Mouse (Mus musculus): Measurements from ENCODE around the gene Rcvrn. TPM values are rescaled to one million over a fixed set of nuclear protein-coding genes. Genes with fewer than 3 reads are reported as not detected.

Gene Rcvrn
- polyA plus RNA-seq, 1 experiment: not detected

GRCm38 (mm10) chr11:67667531-67668332 is 27.4 kb upstream of the Rcvrn start:
- Histone ChIP-seq H3K4me1 (ENCODE audit: control insufficient read depth, insufficient read depth, low read length) (no peaks in the 10 kb centered on the region), H3K4me3 (ENCODE audit: insufficient read depth, low read length) (no peak overlapping the region), H3K27ac (ENCODE audit: insufficient read depth, low read depth, low read length) (no peak overlapping the region)
- no peak for TF ChIP-seq POLR2A (IDR thresholded peaks at IDR 0.05; ENCODE audit: borderline replicate concordance, low read depth, low read length)
- no peak for TF ChIP-seq CTCF (IDR thresholded peaks at IDR 0.05; ENCODE audit: low read depth, low read length)

GRCm38 (mm10) chr11:67668460-67669007 is 26.6 kb upstream of the Rcvrn start:
- TF ChIP-seq POLR2A (IDR thresholded peaks at IDR 0.05; ENCODE audit: borderline replicate concordance, low read depth, low read length) (no peak), CTCF (IDR thresholded peaks at IDR 0.05; ENCODE audit: low read depth, low read length) (no peak)
- no peak overlapping the region for H3K4me3 ChIP-seq (ENCODE audit: insufficient read depth, low read length)
- no peaks in the 10 kb centered on the region for H3K4me1 ChIP-seq (ENCODE audit: control insufficient read depth, insufficient read depth, low read length)
- no peak overlapping the region for H3K27ac ChIP-seq (ENCODE audit: insufficient read depth, low read depth, low read length)

DNA sequence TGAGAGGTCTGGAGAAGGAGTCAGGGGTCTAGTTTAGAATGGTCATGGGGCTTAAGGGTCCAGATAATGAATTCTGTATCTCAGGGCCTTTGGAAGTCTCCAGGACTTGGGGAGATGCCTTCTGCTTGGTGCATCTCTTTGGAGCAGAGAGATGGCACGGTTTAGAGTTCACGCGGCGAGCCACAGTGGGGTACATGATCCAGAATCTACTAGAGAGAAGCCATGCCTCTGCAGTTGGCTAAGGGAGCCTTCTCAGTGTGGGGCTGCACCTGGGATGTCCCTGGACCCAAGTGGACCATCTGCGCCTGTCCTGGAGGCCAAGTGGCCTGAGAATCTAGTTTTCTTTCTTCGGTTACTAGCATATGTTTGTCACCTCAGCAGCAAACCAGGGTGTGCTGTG is 25.1 kb upstream of the Rcvrn start:
- H3K4me1 ChIP-seq (ENCODE audit: control insufficient read depth, insufficient read depth, low read length): peaks cover 4% of the 10 kb centered on the region
- TF ChIP-seq CTCF (IDR thresholded peaks at IDR 0.05; ENCODE audit: low read depth, low read length) (no peak), POLR2A (IDR thresholded peaks at IDR 0.05; ENCODE audit: borderline replicate concordance, low read depth, low read length) (no peak)
- no peak overlapping the region for H3K4me3 ChIP-seq (ENCODE audit: insufficient read depth, low read length)
- no peak overlapping the region for H3K27ac ChIP-seq (ENCODE audit: insufficient read depth, low read depth, low read length)

DNA sequence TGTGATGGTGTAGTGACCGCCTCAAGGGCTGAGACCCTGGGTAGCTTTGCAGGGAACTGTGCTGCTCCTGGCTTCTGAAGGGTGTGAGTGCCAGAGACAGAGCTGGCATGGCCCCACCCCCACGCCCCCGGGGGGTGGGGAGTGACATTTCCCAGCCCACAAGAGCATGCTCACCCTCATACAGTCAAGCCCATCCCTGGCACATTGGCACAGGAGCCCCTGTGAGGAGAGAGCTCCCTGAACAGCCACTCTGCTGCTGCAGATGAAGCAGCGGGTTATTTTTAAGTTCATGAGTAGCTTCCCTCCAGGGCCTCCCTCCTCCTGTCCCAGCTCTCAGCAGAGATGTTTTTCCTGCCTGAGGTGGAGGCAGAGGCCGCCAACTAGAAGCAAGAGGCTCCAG is 23.0 kb upstream of the Rcvrn start:
- TF ChIP-seq POLR2A (IDR thresholded peaks at IDR 0.05; ENCODE audit: borderline replicate concordance, low read depth, low read length) (no peak), CTCF (IDR thresholded peaks at IDR 0.05; ENCODE audit: low read depth, low read length) (no peak)
- H3K27ac ChIP-seq (ENCODE audit: insufficient read depth, low read depth, low read length): no peak overlapping the region
- H3K4me3 ChIP-seq (ENCODE audit: insufficient read depth, low read length): no peak overlapping the region
- H3K4me1 ChIP-seq (ENCODE audit: control insufficient read depth, insufficient read depth, low read length): peaks cover 13% of the 10 kb centered on the region

- H3K27ac ChIP-seq (ENCODE audit: insufficient read depth, low read depth, low read length): peak overlapping the region; percentile 33
These were observed 19.3 kb upstream of the Rcvrn start for GRCm38 (mm10) chr11:67675562-67676540.

GRCm38 (mm10) chr11:67679300-67679699 is 15.8 kb upstream of the Rcvrn start:
- Histone ChIP-seq H3K4me1 (ENCODE audit: control insufficient read depth, insufficient read depth, low read length) (peaks cover 13% of the 10 kb centered on the region), H3K4me3 (ENCODE audit: insufficient read depth, low read length) (no peak overlapping the region), H3K27ac (ENCODE audit: insufficient read depth, low read depth, low read length) (no peak overlapping the region)
- TF ChIP-seq POLR2A (IDR thresholded peaks at IDR 0.05; ENCODE audit: borderline replicate concordance, low read depth, low read length) (no peak), CTCF (IDR thresholded peaks at IDR 0.05; ENCODE audit: low read depth, low read length) (no peak)

More at GRCm38 (mm10) chr11:67675562-67676540, 19.3 kb upstream of the Rcvrn start:
- TF ChIP-seq CTCF (IDR thresholded peaks at IDR 0.05; ENCODE audit: low read depth, low read length) (peak; percentile 68), POLR2A (IDR thresholded peaks at IDR 0.05; ENCODE audit: borderline replicate concordance, low read depth, low read length) (no peak)
- H3K4me3 ChIP-seq (ENCODE audit: insufficient read depth, low read length): no peak overlapping the region
- peaks cover 13% of the 10 kb centered on the region for H3K4me1 ChIP-seq (ENCODE audit: control insufficient read depth, insufficient read depth, low read length)

DNA sequence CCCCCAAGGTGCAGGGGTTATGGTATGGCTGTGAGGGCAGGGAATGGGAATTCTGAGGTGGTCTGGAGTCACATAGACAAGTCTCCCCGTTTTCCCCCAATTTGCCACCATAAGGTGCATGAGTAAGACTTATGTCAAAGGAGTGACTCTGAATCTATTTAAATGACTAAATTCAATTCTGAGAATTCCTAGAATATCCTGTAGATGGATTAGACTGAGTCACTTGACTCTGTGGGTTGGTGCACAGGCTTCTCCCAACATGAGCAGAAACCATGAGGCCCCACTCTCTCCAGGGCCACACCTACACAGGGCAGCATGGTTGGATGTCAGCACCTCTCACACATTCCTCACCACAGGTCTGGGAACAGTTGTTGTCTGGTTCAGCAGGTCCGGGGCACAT is 15.2 kb upstream of the Rcvrn start:
- H3K4me3 ChIP-seq (ENCODE audit: insufficient read depth, low read length): no peak overlapping the region
- H3K4me1 ChIP-seq (ENCODE audit: control insufficient read depth, insufficient read depth, low read length): peaks cover 10% of the 10 kb centered on the region
- no peak overlapping the region for H3K27ac ChIP-seq (ENCODE audit: insufficient read depth, low read depth, low read length)
- TF ChIP-seq POLR2A (IDR thresholded peaks at IDR 0.05; ENCODE audit: borderline replicate concordance, low read depth, low read length) (no peak), CTCF (IDR thresholded peaks at IDR 0.05; ENCODE audit: low read depth, low read length) (no peak)

DNA sequence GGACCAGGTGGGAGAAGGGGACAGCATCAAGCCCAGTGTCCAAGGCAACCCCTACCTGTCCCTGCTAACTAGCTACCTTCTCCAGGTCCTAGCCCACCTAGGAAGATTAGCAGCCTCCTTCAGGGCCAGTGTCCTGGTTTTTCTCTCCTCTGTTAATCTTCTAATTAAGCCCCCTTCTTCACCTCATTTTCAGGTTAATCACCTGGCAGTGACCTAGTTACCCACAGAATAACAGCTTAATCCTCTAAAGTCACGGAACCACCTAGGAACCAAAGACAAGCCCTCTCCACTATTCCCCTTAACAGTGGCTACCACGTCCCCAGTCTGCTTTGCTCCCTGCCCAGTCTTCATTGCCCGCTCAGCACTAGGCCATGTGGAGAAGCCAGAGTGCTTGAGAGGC is 13.3 kb upstream of the Rcvrn start:
- Histone ChIP-seq H3K4me3 (ENCODE audit: insufficient read depth, low read length) (no peak overlapping the region), H3K27ac (ENCODE audit: insufficient read depth, low read depth, low read length) (no peak overlapping the region), H3K4me1 (ENCODE audit: control insufficient read depth, insufficient read depth, low read length) (no peaks in the 10 kb centered on the region)
- TF ChIP-seq POLR2A (IDR thresholded peaks at IDR 0.05; ENCODE audit: borderline replicate concordance, low read depth, low read length): no peak
- no peak for TF ChIP-seq CTCF (IDR thresholded peaks at IDR 0.05; ENCODE audit: low read depth, low read length)

- TF ChIP-seq CTCF (IDR thresholded peaks at IDR 0.05; ENCODE audit: low read depth, low read length): no peak
- TF ChIP-seq POLR2A (IDR thresholded peaks at IDR 0.05; ENCODE audit: borderline replicate concordance, low read depth, low read length): no peak
- no peak overlapping the region for H3K27ac ChIP-seq (ENCODE audit: insufficient read depth, low read depth, low read length)
These were observed 9.0 kb upstream of the Rcvrn start for GRCm38 (mm10) chr11:67686109-67686508.

More at GRCm38 (mm10) chr11:67686109-67686508, 9.0 kb upstream of the Rcvrn start:
- Histone ChIP-seq H3K4me3 (ENCODE audit: insufficient read depth, low read length) (no peak overlapping the region), H3K4me1 (ENCODE audit: control insufficient read depth, insufficient read depth, low read length) (no peaks in the 10 kb centered on the region)

Data from bone marrow macrophage, adult 2 months (primary cell).